Mouse (Mus musculus) bone marrow macrophage, adult 2 months (primary cell): ENCODE results near the gene Lrch3.

Experiments
- CTCF ChIP-seq: IDR thresholded peaks from 2 replicates; pipeline ENCODE4 v1.5.1; 2012; ENCODE audit warnings: low read depth, mild to moderate bottlenecking, low read length, moderate library complexity
- POLR2A ChIP-seq: IDR thresholded peaks from 2 replicates; pipeline ENCODE4 v1.6.1; 2012; ENCODE audit warnings: mild to moderate bottlenecking, low read depth, low read length, borderline replicate concordance

DNA sequence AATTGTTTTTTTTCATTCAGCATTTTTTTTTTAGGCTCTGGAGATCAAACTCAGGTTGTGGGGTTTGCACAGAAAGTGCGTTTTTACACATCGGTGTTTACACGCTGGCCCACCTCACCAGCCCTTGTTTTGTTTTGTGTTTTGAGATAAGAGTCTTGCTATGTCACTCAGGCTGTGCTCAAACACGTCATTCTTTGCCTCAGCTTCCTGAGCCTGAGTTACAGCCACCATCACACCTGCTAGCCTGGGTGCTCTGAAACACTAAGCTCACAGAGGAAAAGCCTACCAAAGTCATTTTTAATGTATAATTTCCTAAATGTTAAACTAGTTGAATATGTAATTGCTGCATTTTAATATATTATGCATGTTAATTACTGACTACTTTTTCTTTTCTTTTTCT, 67.5 kb downstream of the Lrch3 start:
- TF ChIP-seq CTCF (no peak), POLR2A (no peak)
